20 mouse cellular contexts compared by ENCODE assay signal in genomic region chr8:49194592-49195332, GRCm38 (mm10).
DNase-seq lines count a peak whose midpoint lies in the region; ATAC-seq and TF ChIP-seq lines count a peak whose summit lies in the region.
"Had no signal": no experiment of that assay in that cellular context is flagged by ENCODE, and none has a peak within 500 bp of the region (broad histone marks: within the 10 kb centered on the region; RNA-seq: fewer than 3 reads in every experiment).

No protein-coding gene starts in this region.

- H3K9ac ChIP-seq in neural tube, embryonic 11.5 days (ENCODE audit: low read length) = no peak overlapping the region
- H3K9ac ChIP-seq in forebrain, embryonic 13.5 days = no peak overlapping the region
- H3K9ac ChIP-seq in midbrain, embryonic 12.5 days (replicated peaks) = no peak overlapping the region
- H3K9ac ChIP-seq: heart, embryonic 15.5 days had no signal

- H3K36me3 ChIP-seq in neural tube, embryonic 11.5 days (ENCODE audit: control insufficient read depth, insufficient read depth, low read length) = no peaks in the 10 kb centered on the region
- H3K36me3 ChIP-seq in forebrain, embryonic 13.5 days (ENCODE audit: poor library complexity, severe bottlenecking) = no peaks in the 10 kb centered on the region
- no peaks in the 10 kb centered on the region for H3K36me3 ChIP-seq in midbrain, embryonic 12.5 days
- H3K36me3 ChIP-seq: G1E; heart, embryonic 15.5 days had no signal

- no peak for TF ChIP-seq POLR2A in olfactory bulb, adult 2 months (IDR thresholded peaks at IDR 0.05; ENCODE audit: insufficient read depth, low read depth, low read length)

- H3K27ac ChIP-seq in neural tube, embryonic 11.5 days (ENCODE audit: low read depth, low read length) = no peak overlapping the region
- H3K27ac ChIP-seq in forebrain, embryonic 13.5 days = no peak overlapping the region
- H3K27ac ChIP-seq in midbrain, embryonic 12.5 days (replicated peaks) = peak overlapping the region; percentile 58
- H3K27ac ChIP-seq in olfactory bulb, adult 2 months (ENCODE audit: insufficient read depth, low read depth, low read length) = peak overlapping the region; percentile 99
- H3K27ac ChIP-seq: heart, adult 2 months; heart, embryonic 15.5 days had no signal

- no peak overlapping the region for H3K4me3 ChIP-seq in neural tube, embryonic 11.5 days (ENCODE audit: low read depth, low read length)
- no peak overlapping the region for H3K4me3 ChIP-seq in forebrain, embryonic 13.5 days
- H3K4me3 ChIP-seq in midbrain, embryonic 12.5 days = no peak overlapping the region
- H3K4me3 ChIP-seq in olfactory bulb, adult 2 months (ENCODE audit: insufficient read depth, low read depth, low read length) = no peak overlapping the region
- H3K4me3 ChIP-seq: heart, adult 2 months; heart, embryonic 15.5 days had no signal

- DNase-seq in neural tube, embryonic 11.5 days (ENCODE audit: low spot score) = peak; percentile 13
- DNase-seq in neural tube, embryonic 10.5 days (ENCODE audit: extremely low spot score, low spot score) = no peak
- DNase-seq in heart, postnatal 4 days = no peak
- DNase-seq in cerebellum, adult 8-10 months = no peak
- DNase-seq: adrenal gland, adult 8-10 months; cerebellum, adult 2 months; gastrocnemius, postnatal 14 days; heart, adult 2 months; kidney, adult 2 months; kidney, postnatal 25 days; left cerebral cortex, postnatal 4 days; lung, adult 2 months; lung, postnatal 36 days had no signal

- no peaks in the 10 kb centered on the region for H3K9me3 ChIP-seq in neural tube, embryonic 11.5 days (ENCODE audit: control insufficient read depth, low read length)
- H3K9me3 ChIP-seq in forebrain, embryonic 13.5 days (replicated peaks) = no peaks in the 10 kb centered on the region
- no peaks in the 10 kb centered on the region for H3K9me3 ChIP-seq in midbrain, embryonic 12.5 days
- H3K9me3 ChIP-seq: heart, embryonic 15.5 days had no signal

- H3K4me2 ChIP-seq in neural tube, embryonic 11.5 days (ENCODE audit: low read depth) = no peak overlapping the region
- no peak overlapping the region for H3K4me2 ChIP-seq in forebrain, embryonic 13.5 days
- no peak overlapping the region for H3K4me2 ChIP-seq in midbrain, embryonic 12.5 days (replicated peaks)
- H3K4me2 ChIP-seq: heart, embryonic 15.5 days; liver, embryonic 11.5 days had no signal

- no peaks in the 10 kb centered on the region for H3K4me1 ChIP-seq in neural tube, embryonic 11.5 days (ENCODE audit: control insufficient read depth, insufficient read depth, low read length)
- H3K4me1 ChIP-seq in forebrain, embryonic 13.5 days = peaks cover 10% of the 10 kb centered on the region
- peaks cover 8% of the 10 kb centered on the region for H3K4me1 ChIP-seq in midbrain, embryonic 12.5 days
- peaks cover 6% of the 10 kb centered on the region for H3K4me1 ChIP-seq in olfactory bulb, adult 2 months (ENCODE audit: control insufficient read depth, insufficient read depth, low read length)
- H3K4me1 ChIP-seq: heart, embryonic 15.5 days had no signal

- ATAC-seq in neural tube, embryonic 11.5 days (ENCODE audit: insufficient read depth, low FRiP score, low TSS enrichment) = no peak
- peak; percentile 41; the same call in 1 of the 2 replicates for ATAC-seq in forebrain, embryonic 13.5 days
- ATAC-seq in midbrain, embryonic 12.5 days (ENCODE audit: low FRiP score, low read depth) = peak; percentile 88
- no peak for ATAC-seq in cerebellum, adult (ENCODE audit: insufficient number of reproducible peaks, low FRiP score, low TSS enrichment)

- H3K27me3 ChIP-seq in neural tube, embryonic 11.5 days (ENCODE audit: control insufficient read depth, insufficient read depth, low read length) = no peaks in the 10 kb centered on the region
- H3K27me3 ChIP-seq in forebrain, embryonic 13.5 days = no peaks in the 10 kb centered on the region
- H3K27me3 ChIP-seq in midbrain, embryonic 12.5 days = no peaks in the 10 kb centered on the region
- H3K27me3 ChIP-seq: heart, embryonic 15.5 days had no signal

- TF ChIP-seq CTCF in olfactory bulb, adult 2 months (IDR thresholded peaks at IDR 0.05; ENCODE audit: insufficient read depth, low read depth, low read length) = no peak

- 67% methylated on average over 11 of the region's 11 CpGs for WGBS in neural tube, embryonic 11.5 days
- WGBS in forebrain, embryonic 13.5 days = 47% methylated on average over 11 of the region's 11 CpGs
- 38% methylated on average over 11 of the region's 11 CpGs for WGBS in midbrain, embryonic 12.5 days
- WGBS in olfactory bulb, adult 2 months = 46% methylated on average over 11 of the region's 11 CpGs

Comparison
In these comparisons a context has a peak if more than half of its experiments do, and no peak if none do; other contexts are left out.
1. ATAC-seq: peak in forebrain, embryonic 13.5 days (single experiment) and midbrain, embryonic 12.5 days (single experiment); none in neural tube, embryonic 11.5 days (single experiment) and cerebellum, adult (single experiment).
2. H3K27ac ChIP-seq: peak in midbrain, embryonic 12.5 days (single experiment) and olfactory bulb, adult 2 months (single experiment); none in neural tube, embryonic 11.5 days (single experiment) and forebrain, embryonic 13.5 days (single experiment).